Mouse (Mus musculus): ENCODE measurements around the gene Sirt2. TPM values are rescaled to one million over a fixed set of nuclear protein-coding genes. Genes with fewer than 3 reads are reported as not detected.

The Sirt2 gene
- total and polyA plus RNA-seq, 3 experiments: 35.7 to 72.4 TPM; not detected in 1

DNA sequence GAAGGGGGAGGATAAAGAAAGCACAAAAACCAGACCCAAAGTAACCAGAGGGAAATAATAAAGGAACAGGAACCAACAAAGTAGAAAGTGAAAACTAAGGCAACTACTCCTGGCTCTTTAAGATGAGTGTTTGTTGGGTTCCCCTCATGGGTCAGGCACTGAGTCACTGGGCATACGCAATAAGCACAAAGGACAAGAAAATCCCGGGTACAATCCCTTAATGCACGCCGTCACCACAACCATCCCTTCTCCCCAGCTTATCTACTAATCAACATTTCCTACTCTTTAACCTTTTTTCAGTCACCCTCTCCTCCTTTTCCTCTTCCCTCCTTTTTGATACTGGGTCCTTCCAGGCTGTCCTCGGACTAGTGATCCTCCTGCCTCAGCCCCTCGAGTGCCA lies 1.3 kb upstream of the Sirt2 start:
- H3K79me2 ChIP-seq (ENCODE audit: control insufficient read depth, insufficient read depth, low read length, poor library complexity): peaks cover 16% of the 10 kb centered on the region
- H3K4me1 ChIP-seq (ENCODE audit: control insufficient read depth in 1 of 2, insufficient read depth in 2 of 2, low read length in 2 of 2): peaks cover 22 to 37% of the 10 kb centered on the region in 2 experiments
- TF ChIP-seq USF1 (IDR thresholded peaks at IDR 0.05; ENCODE audit: low read depth, low read length) (no peak), NELFE (IDR thresholded peaks at IDR 0.05; ENCODE audit: low read depth, low read length) (no peak), KAT2A (conservative IDR thresholded peaks at IDR 0.05; ENCODE audit: low read depth, low read length) (no peak), RAD21 (IDR thresholded peaks at IDR 0.05; ENCODE audit: low read depth, low read length) (no peak), ZNF384 (IDR thresholded peaks at IDR 0.05; ENCODE audit: low read depth, low read length) (no peak), MAZ (IDR thresholded peaks at IDR 0.05; ENCODE audit: low read depth, low read length) (no peak), ZC3H11A (IDR thresholded peaks at IDR 0.05; ENCODE audit: low read depth, low read length) (no peak), MXI1 (IDR thresholded peaks at IDR 0.05; ENCODE audit: low read depth, low read length) (no peak), MAFK (IDR thresholded peaks at IDR 0.05; ENCODE audit: borderline replicate concordance, low read depth, low read length) (no peak), ZMIZ1 (IDR thresholded peaks at IDR 0.05; ENCODE audit: low read depth, low read length) (no peak), TCF12 (IDR thresholded peaks at IDR 0.05; ENCODE audit: low read depth, low read length) (no peak), MAX (IDR thresholded peaks at IDR 0.05; ENCODE audit: low read length) (no peak), CHD1 (IDR thresholded peaks at IDR 0.05; ENCODE audit: low read depth, low read length) (no peak), UBTF (IDR thresholded peaks at IDR 0.05; ENCODE audit: borderline replicate concordance, insufficient read depth, low read depth, low read length) (no peak)
- no peaks in the 10 kb centered on the region for H3K9me3 ChIP-seq (replicated peaks; ENCODE audit: insufficient read depth, low read length)
- no peak for DNase-seq (ENCODE audit: low read depth, low spot score)
- peaks cover 0 to 27% of the 10 kb centered on the region in 2 experiments; a peak in 3 of 4 replicates for H3K36me3 ChIP-seq (ENCODE audit: control insufficient read depth in 1 of 2, insufficient read depth in 2 of 2, low read length in 2 of 2)
- no peak overlapping the region for H3K27ac ChIP-seq (ENCODE audit: control insufficient read depth, low read depth, low read length)
- H3K9ac ChIP-seq (ENCODE audit: control insufficient read depth, low read depth, low read length, poor library complexity, severe bottlenecking): peak overlapping the region; percentile 78
- H3K27me3 ChIP-seq (ENCODE audit: control insufficient read depth in 1 of 2, insufficient read depth in 2 of 2, low read length in 2 of 2): no peaks in the 10 kb centered on the region
- peak overlapping the region; percentile 69 to 88; a peak in 3 of 4 replicates for H3K4me3 ChIP-seq (ENCODE audit: control insufficient read depth in 1 of 2, insufficient read depth in 1 of 2, low read depth in 2 of 2, low read length in 2 of 2)

DNA sequence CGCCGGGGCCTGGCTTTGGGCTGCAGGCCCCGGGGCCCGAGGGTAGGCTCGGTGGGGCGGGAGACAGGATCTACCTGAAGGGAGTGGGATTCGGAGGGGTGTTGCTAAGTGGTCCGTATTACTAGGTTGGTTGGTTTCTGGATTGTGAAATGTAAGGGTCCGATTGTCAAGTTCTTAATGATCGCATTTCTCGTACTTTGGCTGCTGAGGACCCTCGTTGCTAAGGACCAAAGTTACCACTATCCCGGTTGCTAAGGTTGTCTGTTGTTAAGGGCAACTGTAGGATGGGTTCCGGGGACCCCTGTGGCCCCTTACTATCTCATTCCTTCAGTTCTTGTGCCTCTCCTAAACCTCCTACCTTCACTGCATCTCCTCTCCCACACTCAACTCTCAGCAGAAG lies 375 bp downstream of the Sirt2 start:
- DNase-seq (ENCODE audit: low read depth, low spot score): peak; percentile 45
- Histone ChIP-seq H3K9me3 (replicated peaks; ENCODE audit: insufficient read depth, low read length) (no peaks in the 10 kb centered on the region), H3K27ac (ENCODE audit: control insufficient read depth, low read depth, low read length) (no peak overlapping the region), H3K27me3 (ENCODE audit: control insufficient read depth in 1 of 2, insufficient read depth in 2 of 2, low read length in 2 of 2) (no peaks in the 10 kb centered on the region), H3K4me1 (ENCODE audit: control insufficient read depth in 1 of 2, insufficient read depth in 2 of 2, low read length in 2 of 2) (peaks cover 27 to 46% of the 10 kb centered on the region in 2 experiments), H3K79me2 (ENCODE audit: control insufficient read depth, insufficient read depth, low read length, poor library complexity) (peaks cover 20% of the 10 kb centered on the region), H3K9ac (ENCODE audit: control insufficient read depth, low read depth, low read length, poor library complexity, severe bottlenecking) (peak overlapping the region; percentile 63), H3K4me3 (ENCODE audit: control insufficient read depth in 1 of 2, insufficient read depth in 1 of 2, low read depth in 2 of 2, low read length in 2 of 2) (peak overlapping the region; percentile 63 to 81), H3K36me3 (ENCODE audit: control insufficient read depth in 1 of 2, insufficient read depth in 2 of 2, low read length in 2 of 2) (peaks cover 0 to 32% of the 10 kb centered on the region in 2 experiments; a peak in 3 of 4 replicates)
- TF ChIP-seq ZNF384 (IDR thresholded peaks at IDR 0.05; ENCODE audit: low read depth, low read length) (no peak), MAZ (IDR thresholded peaks at IDR 0.05; ENCODE audit: low read depth, low read length) (no peak), ETS1 (IDR thresholded peaks at IDR 0.05; ENCODE audit: low read depth, low read length) (no peak), SMC3 (IDR thresholded peaks at IDR 0.05; ENCODE audit: low read depth, low read length) (no peak), UBTF (IDR thresholded peaks at IDR 0.05; ENCODE audit: borderline replicate concordance, insufficient read depth, low read depth, low read length) (no peak), SIN3A (IDR thresholded peaks at IDR 0.05; ENCODE audit: low read length) (no peak), USF1 (IDR thresholded peaks at IDR 0.05; ENCODE audit: low read depth, low read length) (no peak), TAL1 (IDR thresholded peaks at IDR 0.05; ENCODE audit: low read length) (no peak), MYC (IDR thresholded peaks at IDR 0.05; ENCODE audit: low read depth, low read length) (no peak), EP300 (IDR thresholded peaks at IDR 0.05; ENCODE audit: low read depth in 1 of 2, low read length in 2 of 2) (no peak), TCF12 (IDR thresholded peaks at IDR 0.05; ENCODE audit: low read depth, low read length) (no peak)

Measured in MEL (cell line).